Mouse (Mus musculus): ENCODE measurements around the gene Dffa. TPM values are rescaled to one million over a fixed set of nuclear protein-coding genes. Genes with fewer than 3 reads are reported as not detected.

Gene Dffa
- polyA plus RNA-seq, 1 experiment from 2014 or later: 36.2 TPM

- ATAC-seq (replicated peaks; ENCODE audit: low FRiP score): no peak
These were observed 32.3 kb downstream of the Dffa start for GRCm38 (mm10) chr4:149136116-149136850.

GRCm38 (mm10) chr4:149136982-149137770 is 33.2 kb downstream of the Dffa start, which contains the start of gene Cenps:
Gene Cenps, minus strand, starts transcription at chr4:149137629.
- peak within 1 kb of the TSS; percentile 72 for H3K4me2 ChIP-seq
- ATAC-seq (replicated peaks; ENCODE audit: low FRiP score): peak; percentile 94
- peak within 1 kb of the TSS; percentile 96 for H3K27ac ChIP-seq
- under 1% methylated on average over 68 of the region's 68 CpGs for WGBS
- H3K4me1 ChIP-seq: peaks cover 11% of the 10 kb centered on the region
- H3K9me3 ChIP-seq (replicated peaks): no peaks in the 10 kb centered on the region
- H3K4me3 ChIP-seq (replicated peaks): peak within 1 kb of the TSS; percentile 69
- H3K9ac ChIP-seq: peak within 1 kb of the TSS; percentile 62
- H3K36me3 ChIP-seq: no peaks in the 10 kb centered on the region
- no peaks in the 10 kb centered on the region for H3K27me3 ChIP-seq

More at GRCm38 (mm10) chr4:149136116-149136850, 32.3 kb downstream of the Dffa start:
- H3K4me2 ChIP-seq: peak overlapping the region; percentile 72
- peak overlapping the region; percentile 62 for H3K9ac ChIP-seq
- WGBS: 70% methylated on average over 18 of the region's 18 CpGs
- no peaks in the 10 kb centered on the region for H3K27me3 ChIP-seq
- peaks cover 11% of the 10 kb centered on the region for H3K4me1 ChIP-seq
- H3K4me3 ChIP-seq (replicated peaks): peak overlapping the region; percentile 69
- 0 out of 2 replicates have a peak overlapping the region, but pooled peaks have one; percentile 96 for H3K27ac ChIP-seq
- H3K36me3 ChIP-seq: peaks cover 6% of the 10 kb centered on the region
- no peaks in the 10 kb centered on the region for H3K9me3 ChIP-seq (replicated peaks)

GRCm38 (mm10) chr4:149138515-149138914 is 34.6 kb downstream of the Dffa start:
- no peak for ATAC-seq (replicated peaks; ENCODE audit: low FRiP score)
- Histone ChIP-seq H3K4me2 (no peak overlapping the region), H3K4me1 (peaks cover 11% of the 10 kb centered on the region), H3K36me3 (no peaks in the 10 kb centered on the region), H3K4me3 (replicated peaks) (no peak overlapping the region), H3K9ac (no peak overlapping the region), H3K9me3 (replicated peaks) (no peaks in the 10 kb centered on the region), H3K27me3 (no peaks in the 10 kb centered on the region), H3K27ac (no peak overlapping the region)
- WGBS: 67% methylated on average over 8 of the region's 8 CpGs

- H3K27ac ChIP-seq: no peak overlapping the region
- H3K9ac ChIP-seq: no peak overlapping the region
- H3K36me3 ChIP-seq: no peaks in the 10 kb centered on the region
- H3K4me1 ChIP-seq: peaks cover 17% of the 10 kb centered on the region
- ATAC-seq (replicated peaks; ENCODE audit: low FRiP score): no peak
- H3K4me2 ChIP-seq: no peak overlapping the region
- WGBS: 29% methylated on average over 4 of the region's 4 CpGs
- no peaks in the 10 kb centered on the region for H3K9me3 ChIP-seq (replicated peaks)
- no peaks in the 10 kb centered on the region for H3K27me3 ChIP-seq
- H3K4me3 ChIP-seq (replicated peaks): no peak overlapping the region
These were observed 39.6 kb downstream of the Dffa start for GRCm38 (mm10) chr4:149143594-149143993.

GRCm38 (mm10) chr4:149144459-149144858 is 40.5 kb downstream of the Dffa start:
- no peak overlapping the region for H3K27ac ChIP-seq
- H3K9ac ChIP-seq: no peak overlapping the region
- no peaks in the 10 kb centered on the region for H3K9me3 ChIP-seq (replicated peaks)
- WGBS: 4% methylated on average over 3 of the region's 3 CpGs
- peak; percentile 65 for ATAC-seq (replicated peaks; ENCODE audit: low FRiP score)
- H3K27me3 ChIP-seq: no peaks in the 10 kb centered on the region
- peaks cover 19% of the 10 kb centered on the region for H3K4me1 ChIP-seq
- H3K4me2 ChIP-seq: no peak overlapping the region
- H3K36me3 ChIP-seq: peaks cover 5% of the 10 kb centered on the region; the same call in 1 of the 2 replicates
- H3K4me3 ChIP-seq (replicated peaks): no peak overlapping the region

- peaks cover 12% of the 10 kb centered on the region for H3K36me3 ChIP-seq
- H3K4me1 ChIP-seq: peaks cover 25% of the 10 kb centered on the region
- WGBS: 80% methylated on average over 4 of the region's 4 CpGs
- H3K4me3 ChIP-seq (replicated peaks): no peak overlapping the region
- no peak overlapping the region for H3K27ac ChIP-seq
- no peak overlapping the region for H3K9ac ChIP-seq
- no peak for ATAC-seq (replicated peaks; ENCODE audit: low FRiP score)
- no peaks in the 10 kb centered on the region for H3K9me3 ChIP-seq (replicated peaks)
- no peak overlapping the region for H3K4me2 ChIP-seq
- H3K27me3 ChIP-seq: no peaks in the 10 kb centered on the region
These were observed 41.2 kb downstream of the Dffa start for GRCm38 (mm10) chr4:149145151-149145550.

- WGBS: 79% methylated on average over 7 of the region's 7 CpGs
- Histone ChIP-seq H3K4me2 (no peak overlapping the region), H3K4me3 (replicated peaks) (no peak overlapping the region), H3K27ac (0 out of 2 replicates have a peak overlapping the region, but pooled peaks have one; percentile 37), H3K36me3 (peaks cover 35% of the 10 kb centered on the region), H3K4me1 (peaks cover 31% of the 10 kb centered on the region), H3K9ac (no peak overlapping the region), H3K27me3 (no peaks in the 10 kb centered on the region), H3K9me3 (replicated peaks) (no peaks in the 10 kb centered on the region)
- no peak for ATAC-seq (replicated peaks; ENCODE audit: low FRiP score)
These were observed 43.6 kb downstream of the Dffa start for GRCm38 (mm10) chr4:149147528-149147927.

- peaks cover 31% of the 10 kb centered on the region for H3K4me1 ChIP-seq
- H3K4me3 ChIP-seq (replicated peaks): no peak overlapping the region
- H3K4me2 ChIP-seq: no peak overlapping the region
- H3K27ac ChIP-seq: 0 out of 2 replicates have a peak overlapping the region, but pooled peaks have one; percentile 37
- no peaks in the 10 kb centered on the region for H3K27me3 ChIP-seq
- H3K9me3 ChIP-seq (replicated peaks): no peaks in the 10 kb centered on the region
- WGBS: 82% methylated on average over 4 of the region's 4 CpGs
- H3K9ac ChIP-seq: no peak overlapping the region
- no peak for ATAC-seq (replicated peaks; ENCODE audit: low FRiP score)
- peaks cover 41% of the 10 kb centered on the region for H3K36me3 ChIP-seq
These were observed 44.1 kb downstream of the Dffa start for GRCm38 (mm10) chr4:149148084-149148483.

- H3K27me3 ChIP-seq: no peaks in the 10 kb centered on the region
- 60% methylated on average over 9 of the region's 9 CpGs for WGBS
- no peak overlapping the region for H3K4me2 ChIP-seq
- no peak for ATAC-seq (replicated peaks; ENCODE audit: low FRiP score)
- H3K27ac ChIP-seq: 0 out of 2 replicates have a peak overlapping the region, but pooled peaks have one; percentile 51
- H3K36me3 ChIP-seq: peaks cover 52% of the 10 kb centered on the region
- H3K4me3 ChIP-seq (replicated peaks): no peak overlapping the region
- H3K9ac ChIP-seq: no peak overlapping the region
- peaks cover 31% of the 10 kb centered on the region for H3K4me1 ChIP-seq
- H3K9me3 ChIP-seq (replicated peaks): no peaks in the 10 kb centered on the region
These were observed 45.2 kb downstream of the Dffa start for GRCm38 (mm10) chr4:149149196-149149595.

- H3K4me2 ChIP-seq: no peak overlapping the region
- H3K27me3 ChIP-seq: no peaks in the 10 kb centered on the region
- no peak; the same call in 1 of the 2 replicates for ATAC-seq (replicated peaks; ENCODE audit: low FRiP score)
- peak overlapping the region; percentile 51; the same call in 1 of the 2 replicates for H3K27ac ChIP-seq
- peaks cover 56% of the 10 kb centered on the region for H3K36me3 ChIP-seq
- WGBS: 32% methylated on average over 7 of the region's 7 CpGs
- no peaks in the 10 kb centered on the region for H3K9me3 ChIP-seq (replicated peaks)
- no peak overlapping the region for H3K9ac ChIP-seq
- H3K4me1 ChIP-seq: peaks cover 31% of the 10 kb centered on the region
- H3K4me3 ChIP-seq (replicated peaks): no peak overlapping the region
These were observed 45.7 kb downstream of the Dffa start for GRCm38 (mm10) chr4:149149611-149150010.

GRCm38 (mm10) chr4:149150256-149150655 is 46.3 kb downstream of the Dffa start:
- Histone ChIP-seq H3K27ac (no peak overlapping the region), H3K9me3 (replicated peaks) (no peaks in the 10 kb centered on the region), H3K27me3 (no peaks in the 10 kb centered on the region), H3K4me2 (no peak overlapping the region), H3K9ac (no peak overlapping the region), H3K36me3 (peaks cover 63% of the 10 kb centered on the region), H3K4me1 (peaks cover 31% of the 10 kb centered on the region), H3K4me3 (replicated peaks) (no peak overlapping the region)
- 0 out of 2 replicates have a peak, but pooled peaks have one; percentile 61 for ATAC-seq (replicated peaks; ENCODE audit: low FRiP score)
- 40% methylated on average over 11 of the region's 11 CpGs for WGBS

- ATAC-seq (replicated peaks; ENCODE audit: low FRiP score): no peak
- 82% methylated on average over 11 of the region's 11 CpGs for WGBS
- Histone ChIP-seq H3K9me3 (replicated peaks) (no peaks in the 10 kb centered on the region), H3K4me2 (no peak overlapping the region), H3K4me3 (replicated peaks) (no peak overlapping the region), H3K27me3 (no peaks in the 10 kb centered on the region), H3K36me3 (peaks cover 67% of the 10 kb centered on the region), H3K9ac (no peak overlapping the region), H3K4me1 (peaks cover 31% of the 10 kb centered on the region), H3K27ac (no peak overlapping the region)
These were observed 46.8 kb downstream of the Dffa start for GRCm38 (mm10) chr4:149150721-149151120.

Data from kidney, embryonic 15.5 days (tissue).